Mouse (Mus musculus) midbrain, embryonic 12.5 days (tissue): ENCODE results near the gene Klk8. TPM values are rescaled to one million over a fixed set of nuclear protein-coding genes. Genes with fewer than 3 reads are reported as not detected.
A peak's percentile ranks its signal among the peaks of the same experiment; 100 is the strongest.

Experiments used
- ATAC-seq: fragments of 200-750 bp; cut with Nextera tagmentation; 2 replicates; pipeline ENCODE4 v1.8.0; 2017; ENCODE audit warnings: low read depth, moderate TSS enrichment, moderate library complexity; ENCODE audit not compliant: low FRiP score
- H3K27ac ChIP-seq: fragments of 300-500 bp; sonication (generic); replicated peaks from 2 replicates; pipeline ENCODE4 v1.5.1; 2016; ENCODE audit warnings: mild to moderate bottlenecking
- H3K27me3 ChIP-seq: fragments of 300-500 bp; sonication (generic); 2 replicates; pipeline ENCODE4 v1.6.1; 2016; ENCODE audit warnings: mild to moderate bottlenecking
- H3K36me3 ChIP-seq: fragments of 300-500 bp; sonication (generic); 2 replicates; pipeline ENCODE4 v1.6.1; 2016
- H3K4me1 ChIP-seq: fragments of 300-500 bp; sonication (generic); 2 replicates; pipeline ENCODE4 v1.6.1; 2016
- H3K4me2 ChIP-seq: fragments of 300-500 bp; sonication (generic); replicated peaks from 2 replicates; pipeline ENCODE4 v1.6.1; 2016; ENCODE audit warnings: mild to moderate bottlenecking, moderate library complexity
- H3K4me3 ChIP-seq: fragments of 300-500 bp; sonication (generic); 2 replicates; pipeline ENCODE4 v1.5.1; 2016; ENCODE audit warnings: mild to moderate bottlenecking
- H3K9ac ChIP-seq: fragments of 300-500 bp; sonication (generic); replicated peaks from 2 replicates; pipeline ENCODE4 v1.6.1; 2016; ENCODE audit warnings: mild to moderate bottlenecking, moderate library complexity
- H3K9me3 ChIP-seq: fragments of 300-500 bp; sonication (generic); 2 replicates; pipeline ENCODE4 v1.6.1; 2016; ENCODE audit warnings: mild to moderate bottlenecking
- WGBS: fragments of 180-500 bp; shearing (Covaris S2); methylation state at CpG from one replicate; pipeline ENCODE4 v1.1.7; 2016; 5-methylcytosine and 5-hydroxymethylcytosine counted together
- polyA plus RNA-seq: library from polyadenylated mRNA; unstranded; fragments of >200 nt; fragmentation: Nextera tagmentation; extraction: Ambion mirVana; gene quantifications from 2 replicates; pipeline ENCODE4 v1.2.1, GENCODE M21; 2016

Gene Klk8
- 6.1 and 6.3 TPM in 2 replicates for polyA plus RNA-seq

DNA sequence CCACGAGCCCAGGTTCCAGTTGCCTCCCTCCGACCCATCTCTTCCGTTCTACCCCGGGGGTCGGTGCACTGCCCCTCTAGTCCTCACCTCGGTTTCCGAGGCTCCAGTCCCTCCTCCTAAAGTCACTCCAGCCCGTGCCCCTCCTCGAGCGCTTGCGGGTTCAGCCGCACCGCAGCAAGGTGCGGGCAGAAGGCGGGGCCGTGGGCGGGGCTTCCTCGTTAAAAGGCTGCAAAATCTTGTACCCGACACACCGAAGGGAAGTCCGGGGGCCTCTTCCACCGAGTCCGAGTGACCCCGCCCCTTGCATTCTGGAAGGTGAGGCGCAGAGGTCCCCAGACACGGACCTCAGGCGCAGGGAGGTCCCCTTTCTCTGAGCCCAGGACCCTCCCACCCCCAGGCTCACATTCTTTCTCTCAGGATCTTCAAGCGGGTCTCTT is at the start of gene Klk8:
TSS of gene Klk8 (plus strand) at position 245 of the 437 bp plus-strand sequence.
- Histone ChIP-seq H3K9me3 (no peaks in the 10 kb centered on the region), H3K36me3 (no peaks in the 10 kb centered on the region), H3K4me3 (peak within 1 kb of the TSS; percentile 48), H3K9ac (peak within 1 kb of the TSS; percentile 43), H3K27ac (no peak within 1 kb of the TSS), H3K4me2 (peak within 1 kb of the TSS; percentile 76), H3K4me1 (peaks cover 12% of the 10 kb centered on the region), H3K27me3 (peaks cover 45% of the 10 kb centered on the region)
- WGBS = under 1% methylated on average over 28 of the region's 28 CpGs
- ATAC-seq = no peak

DNA sequence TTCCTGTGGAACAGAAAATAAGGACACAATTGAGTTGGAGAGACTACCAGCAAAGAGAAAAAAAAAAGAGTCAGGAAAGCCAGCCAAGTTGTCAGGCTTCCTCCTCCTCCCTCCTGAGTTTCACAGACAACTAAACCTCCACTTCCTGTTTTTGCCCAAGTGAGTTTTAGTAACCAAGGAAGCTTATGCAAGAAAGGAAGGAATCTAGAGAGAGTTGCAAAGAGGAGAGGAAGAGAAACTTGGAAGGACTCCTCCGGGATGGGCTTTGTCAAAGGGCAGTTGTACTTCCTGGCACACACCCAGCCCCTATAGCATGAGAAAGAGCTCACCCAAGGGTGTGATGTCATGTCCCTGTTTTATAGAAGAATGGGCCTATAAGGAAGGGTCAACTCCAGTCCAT is 49.6 kb upstream of the Klk8 start:
- Histone ChIP-seq H3K4me3 (no peak overlapping the region), H3K9ac (no peak overlapping the region), H3K4me2 (no peak overlapping the region), H3K36me3 (no peaks in the 10 kb centered on the region), H3K27me3 (no peaks in the 10 kb centered on the region), H3K4me1 (no peaks in the 10 kb centered on the region), H3K9me3 (no peaks in the 10 kb centered on the region), H3K27ac (no peak overlapping the region)
- no peak for ATAC-seq
- 50% methylated on average over 1 of the region's 1 CpGs for WGBS

DNA sequence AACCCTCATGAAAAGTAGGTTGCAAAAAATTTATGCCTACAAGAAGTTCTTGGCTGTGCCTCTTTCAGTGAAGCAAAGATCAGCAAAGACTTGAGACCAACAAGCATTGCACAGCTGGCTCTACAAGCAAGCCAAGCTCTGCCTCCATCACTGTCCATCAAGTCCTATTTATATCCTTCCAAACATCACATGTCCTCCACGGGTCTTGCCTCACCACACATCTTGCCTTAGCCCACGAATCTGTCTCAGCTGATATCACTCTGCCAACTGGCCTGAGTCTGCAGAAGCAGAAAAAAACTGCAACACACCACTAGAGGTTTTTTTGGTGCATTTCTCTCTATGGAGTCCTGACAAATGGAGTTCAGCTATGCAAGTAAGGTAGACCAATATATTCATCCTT is 44.6 kb upstream of the Klk8 start:
- Histone ChIP-seq H3K9ac (no peak overlapping the region), H3K4me2 (no peak overlapping the region), H3K9me3 (no peaks in the 10 kb centered on the region), H3K27me3 (no peaks in the 10 kb centered on the region), H3K36me3 (no peaks in the 10 kb centered on the region), H3K27ac (no peak overlapping the region), H3K4me3 (no peak overlapping the region), H3K4me1 (no peaks in the 10 kb centered on the region)
- no peak for ATAC-seq
- 68% methylated on average over 2 of the region's 2 CpGs for WGBS

DNA sequence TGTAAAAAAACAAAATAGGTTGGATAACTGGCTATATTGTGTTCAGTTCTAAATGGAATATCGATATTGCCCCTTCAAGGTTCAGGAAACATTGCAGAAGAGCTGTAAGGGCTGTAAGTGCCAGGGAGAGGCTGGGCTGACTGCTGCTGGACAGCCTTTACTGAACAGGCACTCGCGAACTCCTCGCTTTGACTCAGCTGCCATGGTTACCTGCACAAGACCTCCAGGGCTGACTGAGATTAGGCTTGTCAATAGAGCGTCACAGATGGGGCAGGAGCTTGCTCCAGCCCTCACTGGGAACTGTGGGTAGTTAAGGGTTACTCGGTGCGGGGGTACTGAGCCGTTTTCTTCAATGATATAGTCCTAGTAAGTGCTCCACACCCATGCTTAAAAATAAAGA is 30.9 kb upstream of the Klk8 start:
- Histone ChIP-seq H3K9me3 (no peaks in the 10 kb centered on the region), H3K36me3 (no peaks in the 10 kb centered on the region), H3K9ac (no peak overlapping the region), H3K4me1 (no peaks in the 10 kb centered on the region), H3K27ac (no peak overlapping the region), H3K27me3 (no peaks in the 10 kb centered on the region), H3K4me2 (no peak overlapping the region), H3K4me3 (no peak overlapping the region)
- WGBS = 41% methylated on average over 8 of the region's 8 CpGs
- ATAC-seq = no peak

DNA sequence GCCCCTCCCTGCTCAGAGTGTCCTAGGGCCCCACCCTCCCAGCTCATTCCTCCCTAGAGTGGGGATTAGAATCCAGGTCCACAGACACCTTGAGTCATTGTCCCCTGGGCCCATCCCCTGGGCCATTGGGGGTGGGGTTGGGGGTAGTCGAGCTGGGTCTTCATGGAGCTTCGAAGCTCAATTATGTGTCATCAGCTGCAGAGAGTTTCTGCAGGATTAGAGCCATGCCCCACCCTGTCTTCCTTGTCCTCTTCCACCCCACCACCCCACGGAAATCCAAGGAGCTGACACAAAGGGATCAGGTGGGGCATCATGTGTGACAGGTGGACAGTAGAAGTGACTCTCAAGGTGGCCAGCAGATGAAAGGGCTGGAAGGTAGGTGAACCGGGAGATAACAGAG is 28.8 kb upstream of the Klk8 start, which contains the start of gene Klk12:
TSS of gene Klk12 (plus strand) at position 301 of the 400 bp plus-strand sequence.
- H3K36me3 ChIP-seq = no peaks in the 10 kb centered on the region
- H3K9me3 ChIP-seq = no peaks in the 10 kb centered on the region
- no peak within 1 kb of the TSS for H3K4me3 ChIP-seq
- H3K27me3 ChIP-seq = no peaks in the 10 kb centered on the region
- H3K4me2 ChIP-seq = no peak within 1 kb of the TSS
- H3K9ac ChIP-seq = no peak within 1 kb of the TSS
- ATAC-seq = no peak
- WGBS = 81% methylated on average over 4 of the region's 4 CpGs
- no peaks in the 10 kb centered on the region for H3K4me1 ChIP-seq
- no peak within 1 kb of the TSS for H3K27ac ChIP-seq

DNA sequence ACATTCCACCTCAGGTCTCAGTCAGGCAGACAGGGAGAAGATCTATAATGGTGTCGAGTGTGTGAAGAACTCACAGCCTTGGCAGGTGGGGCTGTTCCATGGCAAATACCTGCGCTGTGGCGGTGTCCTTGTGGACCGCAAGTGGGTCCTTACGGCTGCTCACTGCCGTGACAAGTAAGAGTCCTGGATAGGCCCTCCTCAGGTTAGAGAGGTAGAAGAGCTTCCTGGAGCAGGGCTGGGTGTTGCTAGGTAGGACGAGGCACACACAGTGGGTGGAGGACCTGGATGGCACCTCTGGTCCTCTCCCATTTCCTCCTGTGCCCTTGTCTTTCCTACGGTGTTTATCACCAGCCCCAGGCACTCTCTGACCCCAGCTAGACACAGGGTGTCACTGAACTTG is 27.7 kb upstream of the Klk8 start:
- 89% methylated on average over 8 of the region's 8 CpGs for WGBS
- Histone ChIP-seq H3K9ac (no peak overlapping the region), H3K4me2 (no peak overlapping the region), H3K4me1 (no peaks in the 10 kb centered on the region), H3K27ac (no peak overlapping the region), H3K4me3 (no peak overlapping the region), H3K27me3 (no peaks in the 10 kb centered on the region), H3K9me3 (no peaks in the 10 kb centered on the region), H3K36me3 (no peaks in the 10 kb centered on the region)
- ATAC-seq = no peak

DNA sequence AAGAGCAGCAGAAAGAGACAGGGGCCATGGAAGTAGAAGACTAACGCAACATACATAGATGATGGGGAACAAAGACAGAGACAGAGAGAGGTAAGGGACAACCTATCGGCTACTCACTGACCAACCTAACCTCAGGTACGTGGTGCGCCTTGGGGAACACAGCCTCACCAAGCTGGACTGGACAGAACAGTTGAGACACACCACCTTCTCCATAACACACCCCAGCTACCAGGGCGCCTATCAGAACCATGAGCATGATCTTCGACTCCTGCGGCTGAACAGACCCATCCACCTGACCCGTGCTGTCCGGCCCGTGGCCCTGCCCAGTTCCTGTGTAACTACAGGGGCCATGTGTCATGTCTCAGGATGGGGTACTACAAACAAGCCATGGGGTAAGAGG is 26.7 kb upstream of the Klk8 start:
- Histone ChIP-seq H3K36me3 (no peaks in the 10 kb centered on the region), H3K9ac (no peak overlapping the region), H3K4me2 (no peak overlapping the region), H3K9me3 (no peaks in the 10 kb centered on the region), H3K27me3 (no peaks in the 10 kb centered on the region; the same call in 1 of the 2 replicates), H3K27ac (no peak overlapping the region), H3K4me1 (peaks cover 8% of the 10 kb centered on the region; the same call in 1 of the 2 replicates), H3K4me3 (no peak overlapping the region)
- 94% methylated on average over 10 of the region's 10 CpGs for WGBS
- ATAC-seq = no peak

DNA sequence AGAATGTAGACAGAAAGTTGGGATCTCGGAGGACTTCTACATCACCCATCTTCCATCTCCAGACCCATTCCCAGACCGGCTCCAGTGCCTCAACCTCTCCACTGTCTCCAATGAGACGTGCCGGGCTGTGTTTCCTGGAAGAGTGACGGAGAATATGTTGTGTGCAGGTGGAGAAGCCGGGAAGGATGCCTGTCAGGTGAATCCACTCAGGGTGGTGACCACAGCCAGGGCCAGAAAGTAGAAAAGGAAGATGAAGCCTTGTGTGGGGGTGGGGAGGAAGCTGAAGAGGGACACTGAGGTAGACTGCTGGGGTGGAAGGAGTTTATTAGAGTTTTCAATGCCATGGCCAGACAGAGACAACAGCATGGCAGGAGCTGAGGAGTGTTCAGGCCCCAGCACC is 25.5 kb upstream of the Klk8 start:
- Histone ChIP-seq H3K27me3 (no peaks in the 10 kb centered on the region; the same call in 1 of the 2 replicates), H3K4me2 (no peak overlapping the region), H3K4me3 (no peak overlapping the region), H3K9ac (no peak overlapping the region), H3K27ac (no peak overlapping the region), H3K36me3 (no peaks in the 10 kb centered on the region), H3K9me3 (no peaks in the 10 kb centered on the region), H3K4me1 (peaks cover 8% of the 10 kb centered on the region; the same call in 1 of the 2 replicates)
- no peak for ATAC-seq
- WGBS = 93% methylated on average over 6 of the region's 6 CpGs

DNA sequence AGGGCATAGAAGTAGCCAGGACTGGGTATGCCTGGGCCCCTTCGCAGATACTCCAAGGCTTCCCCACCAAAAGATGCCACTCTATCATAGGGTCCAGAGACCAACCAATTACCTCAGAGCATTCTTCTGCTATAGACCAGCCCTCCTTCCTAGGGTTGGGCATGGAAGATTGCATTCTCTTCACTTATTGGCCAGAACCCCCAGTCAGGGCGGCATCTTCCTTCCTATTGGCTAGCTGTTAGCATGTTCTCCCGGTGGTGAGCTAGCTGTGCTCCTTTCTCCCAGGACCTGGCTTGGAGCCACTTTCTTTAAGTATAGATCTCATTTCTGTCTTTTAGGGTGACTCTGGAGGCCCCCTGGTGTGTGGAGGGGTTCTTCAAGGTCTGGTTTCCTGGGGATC is 24.5 kb upstream of the Klk8 start:
- no peak overlapping the region for H3K4me2 ChIP-seq
- H3K9ac ChIP-seq = no peak overlapping the region
- H3K4me1 ChIP-seq = peaks cover 8% of the 10 kb centered on the region; the same call in 1 of the 2 replicates
- H3K9me3 ChIP-seq = no peaks in the 10 kb centered on the region
- H3K36me3 ChIP-seq = no peaks in the 10 kb centered on the region
- no peak overlapping the region for H3K4me3 ChIP-seq
- 75% methylated on average over 3 of the region's 3 CpGs for WGBS
- no peak for ATAC-seq
- no peaks in the 10 kb centered on the region; the same call in 1 of the 2 replicates for H3K27me3 ChIP-seq
- no peak overlapping the region for H3K27ac ChIP-seq

DNA sequence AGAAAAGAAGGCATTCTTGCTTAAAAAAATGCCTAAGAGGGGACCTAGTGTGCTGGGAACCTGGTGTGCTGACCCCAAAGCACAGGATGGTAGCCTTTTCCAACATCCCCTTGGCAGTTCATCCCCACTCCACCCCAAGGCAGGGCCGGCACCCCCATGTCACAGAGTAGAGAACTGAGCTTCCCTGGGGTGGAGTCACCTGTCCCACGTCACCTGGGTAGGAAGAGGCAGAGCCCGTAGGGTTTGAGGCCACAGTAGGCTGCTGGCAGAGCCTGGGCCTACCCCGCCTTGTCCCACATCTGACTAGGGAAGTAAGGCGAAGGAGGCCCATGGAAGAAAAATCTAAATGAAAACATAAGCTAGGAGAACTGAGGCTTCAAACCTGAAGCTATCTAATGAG is 23.0 kb upstream of the Klk8 start, which contains the start of gene Klk11:
TSS of gene Klk11 (plus strand) at position 241 of the 400 bp plus-strand sequence.
- H3K9me3 ChIP-seq = no peaks in the 10 kb centered on the region
- WGBS = 92% methylated on average over 5 of the region's 5 CpGs
- H3K9ac ChIP-seq = no peak within 1 kb of the TSS
- no peaks in the 10 kb centered on the region for H3K36me3 ChIP-seq
- H3K4me3 ChIP-seq = no peak within 1 kb of the TSS
- peaks cover 8% of the 10 kb centered on the region; the same call in 1 of the 2 replicates for H3K4me1 ChIP-seq
- no peak within 1 kb of the TSS for H3K4me2 ChIP-seq
- no peaks in the 10 kb centered on the region; the same call in 1 of the 2 replicates for H3K27me3 ChIP-seq
- ATAC-seq = no peak
- no peak within 1 kb of the TSS for H3K27ac ChIP-seq

DNA sequence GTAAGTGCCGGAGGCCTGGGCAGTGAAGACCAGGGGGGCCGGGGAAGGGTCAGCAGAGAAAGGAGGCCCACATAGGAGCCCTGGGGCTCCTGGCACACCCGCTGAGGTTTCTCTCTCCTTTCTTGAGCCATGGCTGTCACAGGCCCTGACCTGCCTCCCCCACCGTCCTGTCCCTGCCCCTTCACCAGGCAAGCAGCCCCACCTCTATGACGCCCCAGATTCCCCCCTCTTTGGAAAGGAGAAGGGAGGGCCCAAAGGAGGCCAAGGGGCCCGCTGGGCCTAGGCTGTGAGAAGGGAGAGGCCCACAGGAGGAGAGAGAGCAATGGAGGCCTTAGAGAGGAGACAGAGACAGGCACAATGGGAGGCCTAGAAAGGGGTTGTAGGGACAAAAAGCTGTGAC is 22.6 kb upstream of the Klk8 start:
- Histone ChIP-seq H3K4me1 (peaks cover 8% of the 10 kb centered on the region; the same call in 1 of the 2 replicates), H3K9ac (no peak overlapping the region), H3K27ac (no peak overlapping the region), H3K4me2 (no peak overlapping the region), H3K36me3 (no peaks in the 10 kb centered on the region), H3K27me3 (no peaks in the 10 kb centered on the region; the same call in 1 of the 2 replicates), H3K9me3 (no peaks in the 10 kb centered on the region), H3K4me3 (no peak overlapping the region)
- peak; percentile 53 for ATAC-seq
- 52% methylated on average over 5 of the region's 6 CpGs for WGBS

DNA sequence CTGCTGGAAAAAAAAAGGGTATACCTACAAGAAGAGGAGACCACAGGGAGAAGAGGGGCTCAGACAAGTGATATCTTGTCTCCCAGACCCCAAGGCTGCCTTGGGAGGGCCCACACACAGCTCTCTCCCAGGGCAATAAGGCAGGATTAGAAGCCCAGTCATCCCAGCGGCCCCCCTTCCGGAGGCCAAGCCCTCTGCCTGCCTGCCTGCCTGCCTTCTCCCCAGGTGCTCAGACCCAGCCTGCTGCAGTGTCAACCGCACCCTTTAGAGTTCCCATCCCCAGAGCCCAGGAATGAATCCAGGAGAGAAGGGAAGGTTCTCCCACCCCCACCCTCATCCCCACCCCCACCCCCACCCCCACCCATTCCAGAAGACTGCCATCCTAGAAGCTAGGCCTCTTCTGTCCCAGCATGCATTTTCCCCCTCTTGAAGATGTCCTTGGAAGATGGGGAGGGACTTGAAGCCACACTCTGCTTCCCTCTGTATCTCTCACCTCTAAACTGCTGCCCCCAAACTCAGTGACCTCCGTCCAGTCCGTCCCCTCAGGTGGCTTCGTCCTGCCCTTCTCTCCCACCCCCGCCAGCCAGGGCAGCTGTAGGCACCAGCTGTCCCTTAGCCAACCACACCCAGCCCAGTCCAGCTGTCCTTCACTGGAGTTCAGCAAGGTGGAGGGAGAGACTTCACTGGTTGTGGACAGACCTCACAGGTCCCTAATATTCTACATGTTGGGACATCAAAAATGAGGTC is 21.9 kb upstream of the Klk8 start:
- Histone ChIP-seq H3K27ac (no peak overlapping the region), H3K27me3 (no peaks in the 10 kb centered on the region; the same call in 1 of the 2 replicates), H3K9ac (no peak overlapping the region), H3K4me3 (no peak overlapping the region), H3K4me1 (peaks cover 8% of the 10 kb centered on the region; the same call in 1 of the 2 replicates), H3K4me2 (no peak overlapping the region), H3K36me3 (no peaks in the 10 kb centered on the region), H3K9me3 (no peaks in the 10 kb centered on the region)
- ATAC-seq = peak; percentile 36; the same call in 1 of the 2 replicates
- WGBS = 47% methylated on average over 7 of the region's 7 CpGs
